Mouse (Mus musculus): ENCODE data around the gene Olfr1392.
"Not testable (repeated sequence)": the region's sequence is repeated elsewhere in the genome, so short reads cannot be mapped to it uniquely, and the experiment has no call there.

The Olfr1392 gene

DNA sequence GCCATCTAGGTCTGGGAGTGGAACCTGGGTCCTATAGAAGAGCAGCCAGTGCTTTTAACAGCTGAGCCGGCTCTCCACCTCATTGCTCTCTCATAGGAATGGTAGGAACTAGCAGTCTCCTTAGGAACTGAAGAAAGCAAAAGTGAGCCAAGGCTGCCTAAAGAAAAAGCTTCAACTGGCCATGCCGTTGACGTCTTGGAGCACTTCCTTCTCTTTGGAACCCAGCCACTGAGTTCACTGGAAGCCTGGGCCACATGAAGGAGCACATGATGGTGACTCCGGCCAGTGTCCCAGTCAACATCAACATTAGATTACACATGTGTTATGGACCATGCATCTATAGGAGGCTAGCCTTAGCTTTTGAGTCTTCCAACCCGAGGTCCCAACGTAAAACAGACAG, 32.0 kb upstream of the Olfr1392 start:
- no peak for DNase-seq

GRCm38 (mm10) chr11:49259296-49259695, 25.8 kb upstream of the Olfr1392 start:
- no peak for DNase-seq

- no peak for DNase-seq
Observed at GRCm38 (mm10) chr11:49259829-49260228, 25.3 kb upstream of the Olfr1392 start.

DNA sequence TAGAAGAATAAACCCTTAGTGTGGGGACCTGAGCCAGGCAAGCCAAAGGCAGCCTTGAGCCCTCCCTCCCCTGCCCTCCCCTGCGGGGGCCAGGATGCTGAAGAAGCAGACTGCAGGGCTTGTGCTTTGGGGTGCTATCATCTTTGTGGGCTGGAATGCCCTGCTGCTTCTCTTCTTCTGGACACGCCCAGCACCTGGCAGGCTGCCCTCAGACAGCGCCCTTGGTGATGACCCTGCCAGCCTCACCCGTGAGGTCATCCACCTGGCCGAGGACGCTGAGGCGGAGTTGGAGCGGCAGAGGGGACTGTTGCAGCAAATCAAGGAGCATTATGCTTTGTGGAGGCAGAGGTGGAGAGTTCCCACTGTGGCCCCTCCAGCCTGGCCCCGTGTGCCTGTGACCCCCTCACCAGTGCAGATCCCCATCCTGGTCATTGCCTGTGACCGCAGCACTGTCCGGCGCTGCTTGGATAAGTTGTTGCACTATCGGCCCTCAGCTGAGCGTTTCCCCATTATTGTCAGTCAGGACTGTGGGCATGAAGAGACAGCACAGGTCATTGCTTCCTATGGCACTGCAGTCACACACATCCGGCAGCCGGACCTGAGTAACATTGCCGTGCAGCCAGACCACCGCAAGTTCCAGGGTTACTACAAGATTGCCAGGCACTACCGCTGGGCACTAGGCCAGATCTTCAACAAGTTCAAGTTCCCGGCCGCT, 24.3 kb upstream of the Olfr1392 start:
- no peak for DNase-seq

GRCm38 (mm10) chr11:49261313-49261855, 23.7 kb upstream of the Olfr1392 start:
- no peak for DNase-seq

- no peak for DNase-seq
Observed at GRCm38 (mm10) chr11:49262286-49262685, 22.8 kb upstream of the Olfr1392 start.

DNA sequence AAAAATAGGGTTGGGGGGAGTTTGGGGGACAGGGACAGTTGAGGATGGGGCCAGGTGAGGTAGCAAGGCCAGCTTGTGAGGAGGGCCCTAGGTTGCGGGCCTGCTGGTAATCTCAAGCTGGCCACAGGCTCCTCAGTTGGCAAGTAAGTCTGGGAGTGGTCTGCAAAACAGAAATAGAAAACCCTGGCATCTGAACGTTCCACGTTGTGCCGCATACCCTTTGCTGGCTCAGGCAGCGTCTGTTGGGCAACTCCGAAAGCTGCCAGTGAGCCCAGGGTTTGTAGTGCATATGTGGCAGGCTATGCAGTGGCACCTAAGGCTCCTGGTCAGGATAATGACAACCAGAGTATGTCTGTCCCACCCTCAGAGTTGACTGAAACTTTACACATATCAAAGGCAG, 21.9 kb upstream of the Olfr1392 start:
- no peak for DNase-seq

DNA sequence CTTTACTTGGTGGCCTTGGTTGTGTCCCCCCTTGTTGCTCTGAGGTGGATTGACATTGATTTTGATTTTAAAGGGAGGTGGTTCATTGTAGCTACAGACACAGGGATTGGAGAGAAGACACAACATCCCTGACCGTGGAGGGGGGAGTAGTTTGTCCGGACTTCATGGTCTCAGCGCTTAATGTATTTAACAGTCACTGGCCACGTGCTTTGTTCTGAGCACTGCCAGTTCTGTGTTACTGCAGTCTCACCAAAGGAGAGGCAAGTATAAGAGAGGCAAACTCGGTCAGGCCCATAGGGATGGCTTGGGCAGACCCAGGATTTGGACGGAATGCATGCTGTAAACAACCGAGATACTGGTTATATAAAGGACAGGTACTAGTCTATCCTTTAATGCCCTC, 21.0 kb upstream of the Olfr1392 start:
- no peak for DNase-seq

DNA sequence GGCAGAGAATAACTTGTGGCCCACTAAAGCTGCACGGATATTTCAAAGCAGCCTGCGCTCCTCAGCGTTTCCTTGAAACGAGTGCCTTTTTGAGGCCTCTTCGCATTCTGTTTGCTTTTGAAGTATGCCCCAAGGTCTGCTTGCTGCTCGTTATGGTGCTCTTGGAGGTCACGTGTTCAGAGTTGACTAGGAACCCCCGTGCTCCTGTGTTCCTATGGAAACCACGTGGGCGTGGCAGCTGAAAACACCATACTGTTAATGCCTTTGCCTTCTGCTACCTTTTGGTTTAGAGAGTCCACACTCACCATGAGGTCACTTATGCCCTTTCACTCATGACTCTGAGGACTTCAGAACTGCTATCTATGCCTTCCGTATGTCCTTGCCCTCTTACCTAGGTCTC, 20.5 kb upstream of the Olfr1392 start:
- DNase-seq = no peak

DNA sequence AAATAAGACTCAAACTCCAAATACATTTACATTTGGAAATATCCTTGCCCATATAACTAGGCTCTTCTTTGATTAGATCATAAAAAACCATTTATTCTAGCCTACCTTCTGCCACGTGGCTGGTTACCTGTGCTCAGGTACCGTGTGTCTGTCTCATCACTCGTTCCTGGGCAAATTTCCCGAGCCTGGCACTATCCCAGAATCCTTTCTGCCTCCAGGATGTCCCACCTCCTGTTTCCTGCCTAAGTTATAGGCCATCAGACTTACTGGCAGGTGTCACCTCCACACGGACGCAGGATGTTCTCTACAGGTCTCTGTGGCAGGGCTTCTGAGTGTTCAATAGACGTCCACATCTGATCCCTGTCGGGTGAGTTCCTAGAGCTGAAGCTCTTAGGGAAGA, 20.0 kb upstream of the Olfr1392 start:
- no peak for DNase-seq

DNA sequence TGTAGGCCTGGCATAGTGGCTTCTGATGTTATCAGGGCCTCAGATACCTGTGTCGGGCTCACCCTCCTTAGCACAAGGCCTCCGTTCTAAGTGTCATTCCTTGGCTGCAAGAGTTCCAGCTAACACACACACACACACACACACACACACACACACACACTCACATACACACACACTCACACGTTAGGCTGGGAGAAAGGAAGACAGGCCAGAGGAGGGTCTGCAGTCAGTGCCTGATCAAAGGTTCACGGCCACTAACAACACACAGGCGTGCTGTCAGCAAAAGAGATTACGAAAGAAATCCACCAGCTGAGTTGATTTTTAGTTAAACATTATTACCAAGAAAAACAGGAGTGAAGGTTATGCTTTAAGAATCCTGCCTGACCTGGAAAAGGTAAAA, 18.4 kb upstream of the Olfr1392 start:
- no peak for DNase-seq

- no peak for DNase-seq
Observed at GRCm38 (mm10) chr11:49267316-49267715, 17.8 kb upstream of the Olfr1392 start.

DNA sequence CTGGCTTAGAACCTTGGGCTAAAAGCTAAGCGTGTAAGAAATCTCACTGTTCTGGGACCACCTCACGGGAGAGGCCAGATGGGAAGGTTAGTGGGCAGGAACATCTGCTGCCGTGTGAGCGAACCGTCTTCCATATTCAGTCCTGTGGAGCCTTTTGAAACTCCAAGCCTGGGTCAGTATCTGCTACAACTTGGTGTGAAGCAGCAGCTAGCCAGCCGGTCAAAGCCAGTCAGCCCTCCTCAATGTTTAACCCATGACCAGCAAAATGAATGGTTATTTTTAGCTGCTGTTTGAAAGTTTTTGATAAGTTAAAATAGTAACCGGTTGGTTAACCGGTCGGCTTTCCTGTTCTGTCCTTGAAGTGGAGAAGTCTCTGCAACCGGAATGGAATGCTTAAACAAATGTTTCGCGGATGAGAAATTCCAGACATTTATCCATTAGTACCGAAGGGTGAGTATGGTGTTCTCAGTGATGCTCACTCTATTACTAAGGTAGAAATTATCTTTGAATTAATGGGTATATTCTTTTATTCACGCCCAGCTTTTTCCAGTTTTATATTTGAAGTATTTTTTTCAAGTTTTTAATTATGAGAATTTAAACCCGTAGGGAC, 17.0 kb upstream of the Olfr1392 start:
- no peak for DNase-seq

DNA sequence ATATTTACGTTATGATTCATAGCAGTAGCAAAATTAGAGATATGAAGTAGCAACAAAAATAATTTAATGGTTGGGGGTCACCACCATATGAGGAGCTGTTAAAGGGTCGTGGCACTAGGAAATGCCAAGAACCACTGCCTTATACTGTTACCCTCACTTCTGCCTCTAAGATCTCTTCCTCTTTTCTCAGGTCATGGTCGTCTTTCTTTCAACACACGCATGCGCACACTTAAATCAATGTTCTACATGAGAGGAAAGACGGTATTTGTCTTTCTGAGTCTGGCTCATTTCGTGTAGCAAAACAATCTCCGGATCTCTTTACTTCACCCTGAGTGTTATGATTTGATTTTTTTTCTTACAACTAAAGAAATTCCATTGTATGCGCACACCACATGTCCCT, 15.3 kb upstream of the Olfr1392 start:
- DNase-seq = no peak

DNA sequence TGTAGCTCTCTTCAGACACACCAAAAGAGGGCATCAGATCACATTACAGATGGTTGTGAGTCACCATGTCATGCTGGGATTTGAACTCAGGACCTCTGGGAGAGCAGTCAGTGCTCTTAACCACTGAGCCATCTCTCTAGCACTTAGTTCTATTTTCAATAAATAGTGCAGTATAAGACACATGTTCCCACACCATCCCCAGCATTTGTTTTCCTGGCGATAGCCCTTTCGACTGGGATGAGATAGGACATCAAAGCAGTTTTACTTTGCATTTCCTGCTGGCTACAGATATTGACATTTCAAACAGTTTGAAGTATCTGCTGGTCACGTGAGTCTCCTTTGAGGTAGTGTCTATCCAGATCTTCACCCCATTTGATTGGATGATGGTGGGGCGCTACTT, 14.7 kb upstream of the Olfr1392 start:
- DNase-seq = no peak

GRCm38 (mm10) chr11:49271334-49271733, 13.7 kb upstream of the Olfr1392 start:
- no peak for DNase-seq

DNA sequence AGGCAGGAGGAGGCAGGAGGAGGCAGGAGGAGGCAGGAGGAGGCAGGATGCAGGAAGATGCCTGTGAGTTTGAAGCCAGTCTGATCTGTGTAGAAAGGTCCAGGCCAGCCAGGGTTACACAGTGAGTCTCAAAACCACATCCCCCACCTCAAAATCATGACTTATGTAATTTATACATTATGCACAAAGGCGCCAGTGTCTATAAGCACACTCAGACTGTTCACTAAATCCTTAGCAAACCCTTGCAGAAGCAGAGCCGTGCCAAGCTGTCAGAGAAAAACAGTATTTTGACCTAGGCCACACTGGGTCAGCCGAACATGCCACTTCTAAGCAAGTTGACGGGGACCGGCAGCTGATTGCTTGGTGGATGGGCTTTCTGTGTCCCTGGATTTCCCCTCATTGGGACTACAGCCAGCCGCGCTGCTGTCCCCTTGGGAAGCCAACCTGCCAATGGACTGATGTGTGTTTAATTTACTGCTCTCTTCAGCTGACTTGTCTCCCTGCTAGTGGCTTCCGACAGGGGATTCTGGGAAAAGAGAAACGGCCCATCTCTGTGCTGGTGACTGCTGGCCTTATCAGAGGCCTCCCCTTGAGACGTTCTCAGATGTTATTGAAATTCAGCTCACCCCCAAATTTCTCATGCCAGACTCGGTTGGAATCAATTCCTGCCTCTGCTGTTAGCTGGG, 11.1 kb upstream of the Olfr1392 start:
- DNase-seq = no peak

DNA sequence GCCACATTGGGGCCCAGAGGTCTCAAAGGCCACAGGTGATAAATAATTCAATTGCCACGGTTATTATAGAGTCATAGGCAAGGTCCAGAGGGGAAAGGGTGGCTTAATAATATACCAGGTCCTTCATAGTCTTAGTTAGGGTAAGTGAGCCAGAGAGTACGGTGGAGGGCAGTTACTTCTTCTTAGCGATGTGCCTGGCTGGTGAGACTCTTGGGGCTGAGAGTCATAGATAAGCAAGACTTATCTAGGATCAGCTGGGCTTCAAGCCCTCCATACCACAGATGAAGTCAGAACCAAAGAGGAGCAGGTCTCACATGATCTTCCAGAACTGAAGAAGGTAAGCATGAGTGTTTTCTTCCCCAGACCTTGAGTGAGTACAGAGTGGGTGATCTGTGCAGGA, 6.9 kb upstream of the Olfr1392 start, which contains the start of gene Olfr1393:
Gene Olfr1393, plus strand, starts transcription at position 83 of the 400 bp plus-strand sequence.
- no peak for DNase-seq

DNA sequence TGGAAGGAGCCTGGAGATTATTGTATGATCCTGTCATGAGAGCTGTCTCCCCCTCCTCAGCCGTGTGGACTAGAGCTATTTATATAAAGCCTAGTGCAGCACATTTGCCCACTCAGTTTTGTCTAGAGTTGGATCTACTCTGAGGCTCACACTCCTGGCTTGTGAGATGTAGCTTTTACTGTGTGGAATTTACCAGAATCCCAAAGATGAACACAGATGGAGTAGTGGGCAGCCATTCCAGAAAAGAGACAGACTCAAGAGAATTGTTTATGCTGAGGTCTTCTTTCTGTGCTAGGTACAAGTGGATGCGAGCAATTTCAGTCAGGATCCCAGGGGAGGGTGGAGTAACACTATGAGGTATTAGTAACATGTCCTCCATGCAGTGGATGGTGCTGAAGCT, 2.2 kb downstream of the Olfr1392 start:
- DNase-seq = no peak

- DNase-seq = peak; percentile 54
Observed at GRCm38 (mm10) chr11:49292777-49293176, 7.7 kb downstream of the Olfr1392 start.

- no peak for DNase-seq
Observed at GRCm38 (mm10) chr11:49304441-49304840, 19.4 kb downstream of the Olfr1392 start, which contains the start of gene Olfr10. TSS of gene Olfr10 (plus strand) at chr11:49304741.

DNA sequence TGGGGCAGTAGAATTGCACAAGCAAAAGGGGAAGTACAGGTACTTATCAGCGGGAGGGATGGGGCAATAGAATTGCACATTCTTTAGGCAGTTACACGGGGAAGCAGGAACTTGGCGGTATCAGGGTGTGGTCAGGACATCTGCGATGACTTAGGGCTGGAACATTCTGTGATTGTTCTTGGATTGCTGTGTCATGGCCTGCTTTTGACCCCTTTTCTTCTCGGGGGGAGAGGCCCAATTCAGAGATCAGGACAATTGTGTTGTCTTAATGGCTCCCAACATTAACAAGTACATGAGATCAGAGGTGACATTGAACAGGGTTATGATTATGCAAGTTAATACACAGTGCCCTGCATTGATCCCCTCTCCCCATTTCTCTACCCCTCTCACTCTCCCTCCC, 23.5 kb downstream of the Olfr1392 start:
- DNase-seq = not testable (repeated sequence)

- no peak for DNase-seq
Observed at GRCm38 (mm10) chr11:49322442-49322841, 37.4 kb downstream of the Olfr1392 start, which contains the start of gene Olfr1391. TSS of gene Olfr1391 (plus strand) at chr11:49322742.

DNA sequence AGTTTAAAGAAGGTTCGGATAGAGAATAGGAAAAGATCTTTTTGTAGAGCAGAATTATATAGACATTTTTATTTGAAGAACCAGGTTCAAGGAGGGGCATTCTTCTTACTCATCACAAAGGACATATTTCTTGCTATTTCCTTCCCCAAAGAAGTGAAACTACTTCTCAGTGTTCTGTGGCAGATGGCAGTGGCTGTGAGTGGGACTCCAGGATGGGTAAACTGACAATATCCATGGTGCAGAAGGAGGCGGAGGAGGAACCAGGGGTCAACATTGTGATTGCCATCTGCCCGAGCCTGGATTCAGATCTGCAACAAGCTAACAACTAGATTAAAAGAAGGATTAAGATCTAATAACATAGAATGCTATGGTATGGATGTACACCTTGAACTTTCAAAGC, 41.6 kb downstream of the Olfr1392 start:
- DNase-seq = no peak
